Mouse (Mus musculus) heart, adult 9 months (tissue): ENCODE measurements around the gene Iffo1.

Source experiments
- DNase-seq, 2 experiments: peaks; one replicate each; pipeline ENCODE4 v3.0.0; 2022; ENCODE audit warnings: low spot score in 2 of 2

Iffo1 gene

DNA sequence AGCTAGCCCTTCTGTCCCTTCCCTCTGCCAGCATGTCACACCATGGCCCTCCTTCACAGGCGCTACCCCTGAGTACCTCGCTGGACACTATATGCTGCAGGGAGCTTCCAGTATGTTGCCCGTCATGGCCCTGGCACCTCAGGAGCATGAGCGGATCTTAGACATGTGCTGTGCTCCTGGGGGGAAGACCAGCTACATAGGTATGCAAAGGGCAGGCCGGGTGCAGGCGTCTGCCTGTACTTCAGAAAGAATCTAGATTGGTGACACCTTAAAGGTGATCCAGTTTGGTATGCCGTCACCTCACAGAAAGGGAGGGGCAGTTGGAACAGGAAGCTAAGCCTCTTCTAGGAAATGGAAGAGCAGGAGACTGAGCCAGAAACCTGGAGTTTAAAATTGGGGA is 5.3 kb upstream of the Iffo1 start:
- DNase-seq: no peak

DNA sequence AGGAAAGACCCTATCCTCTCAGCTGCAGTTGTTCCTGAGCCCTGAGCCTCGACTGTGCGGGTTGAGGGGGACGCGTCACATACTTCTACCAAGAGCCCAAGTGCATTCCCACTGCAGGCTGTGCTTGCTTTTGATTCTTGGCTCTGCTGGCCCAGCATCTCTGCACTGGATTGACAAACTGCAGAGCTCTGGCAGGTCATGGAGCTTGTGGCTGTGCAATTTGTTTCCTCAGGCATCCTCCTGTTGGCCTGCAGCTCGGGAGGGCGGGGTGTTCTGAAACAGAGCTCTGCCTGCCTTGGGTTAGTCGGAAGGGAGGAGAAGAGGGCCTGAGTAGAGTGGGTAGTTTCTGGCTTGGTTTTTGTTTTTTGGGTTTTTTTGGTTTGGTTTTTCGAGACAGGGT is 2.6 kb upstream of the Iffo1 start:
- DNase-seq: no peak

DNA sequence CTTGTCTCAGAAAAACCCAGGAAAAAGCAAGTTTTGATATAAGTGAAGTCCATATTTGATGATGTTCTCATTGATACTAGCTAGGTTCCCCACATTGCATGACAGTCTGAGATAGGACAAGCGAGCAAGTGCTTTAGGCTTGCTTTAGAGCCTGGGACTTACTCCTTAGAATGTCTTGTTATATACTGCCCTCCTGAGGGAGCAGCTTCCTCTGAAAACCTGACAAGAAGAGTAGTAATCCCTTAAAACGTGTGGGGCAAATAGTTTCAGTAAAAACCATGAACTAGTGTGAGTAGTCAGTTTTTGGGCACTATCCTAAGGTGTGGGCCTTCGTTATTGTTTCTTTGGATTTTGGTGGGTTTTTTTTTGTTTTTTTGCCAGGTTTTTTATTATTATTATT is 1.9 kb upstream of the Iffo1 start:
- no peak for DNase-seq

DNA sequence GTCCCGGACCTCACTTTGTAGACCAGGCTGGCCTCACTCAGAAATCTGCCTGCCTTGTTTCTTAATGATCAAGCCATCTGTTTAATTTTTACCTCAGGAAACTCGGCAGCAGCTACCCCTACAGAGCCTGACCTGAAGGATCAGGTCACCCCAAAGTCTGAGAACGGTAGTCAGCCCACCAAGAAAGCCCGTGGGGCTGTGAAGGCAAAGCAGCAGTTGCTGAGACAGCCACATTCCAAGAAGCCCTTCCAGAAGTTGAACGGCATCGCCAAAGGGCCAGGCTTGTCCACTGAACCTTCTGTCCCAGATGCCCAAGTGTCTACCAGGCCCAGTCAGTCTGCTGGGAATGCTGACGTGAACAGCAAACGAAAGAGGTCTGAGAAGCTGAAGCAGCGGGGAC is 1.1 kb upstream of the Iffo1 start:
- DNase-seq: no peak

DNA sequence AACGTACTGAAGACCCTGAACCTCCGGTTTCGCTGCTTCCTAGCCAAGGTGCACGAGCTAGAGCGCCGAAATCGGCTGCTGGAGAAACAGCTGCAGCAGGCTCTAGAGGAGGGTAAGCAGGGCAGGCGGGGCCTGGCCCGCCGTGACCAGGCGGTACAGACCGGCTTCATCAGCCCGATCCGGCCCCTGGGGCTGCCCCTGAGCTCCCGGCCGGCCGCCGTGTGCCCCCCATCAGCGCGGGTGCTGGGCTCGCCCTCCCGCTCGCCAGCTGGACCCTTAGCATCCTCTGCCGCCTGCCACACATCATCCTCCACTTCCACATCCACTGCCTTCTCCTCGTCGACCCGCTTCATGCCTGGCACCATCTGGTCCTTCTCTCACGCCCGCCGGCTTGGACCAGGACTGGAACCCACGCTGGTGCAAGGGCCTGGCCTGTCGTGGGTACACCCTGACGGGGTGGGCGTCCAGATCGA is 474 bp downstream of the Iffo1 start:
- DNase-seq: peak in 1 of 2 experiments; percentile 27

DNA sequence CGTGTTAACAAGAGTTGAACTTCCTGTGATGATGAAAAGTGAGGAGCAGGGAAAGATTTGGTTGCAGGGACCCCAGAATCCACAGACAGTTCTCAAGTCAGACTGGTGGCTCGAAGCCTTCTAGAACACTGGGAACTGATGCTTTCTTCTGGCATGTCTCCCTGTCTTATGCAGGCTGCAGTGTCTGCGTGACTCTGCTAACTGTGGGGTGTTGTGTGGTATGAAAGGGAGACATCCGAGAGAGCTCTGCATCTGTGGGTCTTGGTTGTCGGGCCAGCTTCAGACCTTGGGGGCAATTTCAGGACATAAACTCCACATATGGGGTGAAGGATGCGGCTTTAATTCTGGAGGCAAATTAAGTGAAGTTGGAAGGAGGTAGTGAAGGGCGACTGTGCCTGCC is 1.1 kb downstream of the Iffo1 start:
- DNase-seq: no peak

DNA sequence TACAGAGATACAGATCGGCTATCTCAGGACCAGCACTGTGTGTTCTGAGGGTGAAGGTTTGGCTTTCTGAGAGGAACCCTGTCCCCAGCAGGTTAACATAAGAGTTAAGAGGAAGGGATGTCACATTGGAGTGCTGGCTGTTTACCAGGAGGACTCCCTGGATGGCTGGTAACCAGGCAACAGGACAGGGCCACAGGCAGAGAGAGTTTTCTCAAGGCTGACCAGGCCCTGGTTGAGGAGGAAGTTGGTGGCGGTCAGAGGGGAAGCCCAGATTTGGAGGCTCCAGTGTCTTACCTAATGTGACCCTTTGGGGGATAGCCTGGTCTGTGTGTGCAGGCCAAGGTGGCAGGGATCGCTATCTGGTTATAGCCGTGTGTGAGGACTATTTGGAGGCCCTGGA is 1.8 kb downstream of the Iffo1 start:
- DNase-seq: peak; percentile 76 to 79

DNA sequence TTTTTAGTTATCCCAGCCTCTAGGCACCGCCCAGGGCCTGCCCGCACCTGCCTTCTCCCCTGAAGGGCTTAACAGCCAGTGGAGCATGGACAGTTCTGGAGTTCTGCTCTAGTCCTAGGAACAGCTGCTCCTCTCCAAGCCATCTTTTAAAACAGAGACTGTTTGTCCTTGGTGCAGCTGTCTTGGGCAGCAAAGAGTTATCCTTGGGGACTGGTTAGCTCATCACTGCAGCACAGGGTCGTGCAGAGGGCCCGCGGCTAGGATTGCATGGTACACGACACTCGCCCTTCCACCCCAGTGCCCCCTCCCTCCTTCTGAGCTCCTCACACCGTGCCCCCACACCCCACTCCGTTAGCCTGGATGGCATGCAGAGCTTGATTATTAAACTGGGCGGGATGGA is 2.3 kb downstream of the Iffo1 start:
- no peak for DNase-seq

DNA sequence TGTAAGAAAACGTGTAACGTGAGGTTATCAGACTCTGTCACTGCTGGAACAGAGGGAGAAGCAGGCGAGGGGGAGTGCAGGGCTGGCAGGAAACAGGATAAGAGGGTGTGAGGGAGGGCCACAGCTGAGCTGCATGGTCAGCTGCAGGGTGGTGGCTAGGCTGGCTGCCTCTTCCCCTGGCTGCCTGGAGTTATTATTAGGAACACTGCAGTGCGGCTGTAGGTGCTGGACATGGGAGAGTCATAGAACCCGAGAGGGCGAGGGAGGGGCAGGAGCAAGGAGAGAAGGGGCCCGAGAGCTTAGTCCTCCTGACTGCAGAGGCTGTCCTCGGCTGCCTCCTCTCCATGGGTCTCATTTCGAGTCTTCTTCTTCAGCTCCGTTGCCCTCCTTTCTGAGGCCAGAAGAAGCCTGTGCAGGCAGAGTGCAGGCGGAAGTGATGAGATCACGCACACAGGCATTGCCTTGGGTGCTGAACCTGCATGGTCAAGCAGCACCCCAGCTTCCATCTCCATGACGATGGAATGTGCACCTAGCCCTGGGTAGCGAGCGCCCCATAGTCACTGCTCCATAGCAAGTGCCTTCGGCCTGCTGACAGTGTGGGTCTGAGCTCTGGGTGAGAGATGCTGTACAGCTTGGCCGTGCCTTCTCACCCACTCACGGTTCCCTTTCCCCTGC is 3.3 kb downstream of the Iffo1 start:
- peak; percentile 84 to 89 for DNase-seq

DNA sequence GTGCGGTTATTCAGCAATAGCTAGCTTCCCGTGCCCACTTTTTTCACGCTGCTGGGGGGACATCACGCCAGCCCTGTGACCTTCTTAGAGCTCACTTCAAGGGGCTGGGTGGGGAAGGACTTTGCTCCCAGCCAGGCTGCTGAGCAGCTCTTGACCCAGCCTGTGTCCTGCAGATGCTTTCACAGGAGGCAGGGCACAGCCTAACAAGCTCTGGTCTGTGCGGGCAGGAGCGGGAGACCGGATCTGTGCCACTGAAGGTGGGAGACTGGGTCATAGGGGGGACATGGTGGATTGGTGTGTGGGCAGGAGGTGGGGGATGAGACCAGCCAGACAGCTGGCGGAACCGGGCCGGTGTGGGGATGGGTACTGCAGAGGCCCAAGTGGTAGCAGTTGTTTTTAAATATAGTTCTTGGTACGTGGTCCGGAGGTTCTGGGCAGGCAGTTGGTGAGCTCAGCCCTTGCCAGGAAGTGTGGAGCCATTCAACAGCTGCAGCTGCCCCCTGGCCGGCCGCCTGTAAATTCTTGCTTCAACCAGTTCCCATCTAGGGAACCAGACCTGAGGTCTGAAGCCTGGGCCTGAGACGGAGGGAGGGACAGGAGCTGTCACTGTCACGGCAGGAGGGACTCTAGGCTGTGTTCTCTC is 4.0 kb downstream of the Iffo1 start:
- peak; percentile 73 to 74 for DNase-seq

DNA sequence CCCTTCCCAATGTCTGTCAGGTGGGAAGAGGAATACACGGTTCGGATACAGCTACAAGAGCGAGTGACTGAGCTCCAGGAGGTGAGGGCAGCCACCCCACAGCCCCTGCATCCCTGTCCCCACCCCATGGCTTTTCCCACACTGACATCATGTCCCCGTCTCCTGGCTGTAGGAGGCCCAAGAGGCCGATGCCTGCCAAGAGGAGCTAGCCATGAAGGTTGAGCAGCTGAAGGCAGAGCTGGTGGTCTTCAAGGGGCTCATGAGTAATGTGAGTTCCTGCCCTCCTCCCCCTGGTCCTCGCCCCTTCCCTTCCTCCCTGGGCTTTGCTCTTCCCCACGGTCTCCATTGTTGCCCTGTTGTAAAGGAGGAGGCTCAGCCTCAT is 4.5 kb downstream of the Iffo1 start:
- DNase-seq: no peak

DNA sequence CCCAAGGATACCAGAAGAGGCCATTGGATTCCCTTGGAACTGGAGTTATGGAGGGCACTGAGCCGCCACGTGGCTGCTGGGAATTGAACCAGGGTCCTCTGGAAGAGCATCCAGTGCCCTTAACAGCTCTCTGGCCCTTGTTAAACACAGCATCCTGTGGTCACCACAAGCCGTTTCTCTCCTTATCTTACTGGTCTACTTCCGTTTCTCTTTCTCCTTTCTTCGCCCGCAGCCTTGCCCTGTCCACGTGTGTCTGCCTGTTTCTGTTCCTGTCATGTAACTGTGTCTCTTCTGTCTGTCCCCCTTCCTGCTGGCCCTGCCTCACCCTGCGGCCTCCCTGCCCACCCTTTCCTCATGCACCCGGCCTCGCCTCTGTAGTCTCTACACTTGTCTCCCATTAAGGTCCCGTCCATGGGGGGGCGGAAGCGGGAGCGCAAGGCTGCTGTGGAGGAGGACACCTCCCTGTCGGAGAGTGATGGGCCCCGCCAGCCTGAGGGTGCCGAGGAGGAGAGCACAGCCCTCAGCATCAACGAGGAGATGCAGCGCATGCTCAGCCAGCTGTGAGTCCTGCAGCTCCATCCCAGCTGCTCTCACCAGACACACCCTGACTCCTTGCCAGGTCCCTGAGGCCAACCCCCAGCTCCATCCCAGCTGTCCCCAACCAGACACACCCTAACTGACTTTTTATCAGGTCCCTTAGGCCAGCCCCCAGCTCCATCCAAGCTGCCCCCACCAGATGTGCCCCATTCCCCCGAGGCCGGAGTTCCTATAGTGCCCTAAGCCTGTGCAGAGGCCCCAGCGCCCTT is 7.4 kb downstream of the Iffo1 start:
- peak; percentile 70 to 79 for DNase-seq

DNA sequence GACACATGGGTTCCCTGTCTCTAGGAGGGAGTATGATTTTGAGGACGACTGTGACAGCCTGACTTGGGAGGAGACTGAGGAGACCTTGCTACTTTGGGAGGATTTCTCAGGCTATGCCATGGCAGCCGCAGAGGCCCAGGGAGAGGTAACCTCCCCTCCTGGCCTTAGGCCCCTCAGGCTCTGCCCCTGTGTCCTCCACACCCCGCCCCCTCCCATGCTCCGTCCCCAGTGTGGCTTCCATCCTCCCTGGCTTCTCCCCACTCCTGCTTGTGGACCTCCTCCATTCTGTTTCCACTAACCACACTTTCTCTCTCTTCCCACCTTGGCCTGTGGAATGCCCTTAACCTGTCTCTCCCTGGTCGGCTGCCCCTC is 8.0 kb downstream of the Iffo1 start:
- no peak for DNase-seq

DNA sequence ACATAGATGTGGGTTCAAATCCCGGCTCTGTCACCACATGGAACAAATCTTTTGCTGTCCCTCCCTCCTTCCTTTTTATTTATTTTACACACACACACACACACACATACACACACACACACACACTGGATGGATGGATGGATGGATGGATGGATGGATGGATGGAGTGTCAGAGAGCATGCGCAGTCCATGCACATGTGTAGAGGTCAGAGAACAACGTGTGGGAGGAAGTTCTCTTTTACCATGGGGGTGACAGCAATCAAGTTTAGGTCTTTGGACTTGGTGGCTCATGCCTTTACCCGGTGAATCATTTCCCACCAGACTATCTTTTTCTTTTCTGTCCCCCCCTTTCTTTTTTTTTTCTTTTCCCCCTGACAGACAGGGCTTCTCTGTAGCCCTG is 8.6 kb downstream of the Iffo1 start:
- no peak for DNase-seq

DNA sequence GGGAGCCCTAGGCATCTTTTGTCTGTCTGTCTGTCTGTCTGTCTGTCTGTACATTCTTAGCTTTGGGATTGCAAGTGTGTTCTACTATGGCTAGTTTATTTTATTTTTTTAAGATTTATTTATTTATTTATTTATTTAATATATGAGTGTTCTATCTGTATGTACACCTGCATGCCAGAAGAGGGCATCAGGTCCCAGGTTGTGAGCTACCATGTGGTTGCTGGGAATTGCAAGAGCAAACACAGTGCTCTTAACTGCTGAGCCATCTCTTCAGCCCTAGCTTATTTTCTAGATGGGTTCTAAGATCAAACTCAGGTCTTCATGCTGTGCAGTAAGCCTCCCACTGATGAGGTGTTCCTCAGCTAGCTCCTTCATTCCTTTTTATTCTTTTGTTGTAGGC is 9.5 kb downstream of the Iffo1 start:
- DNase-seq: no peak

DNA sequence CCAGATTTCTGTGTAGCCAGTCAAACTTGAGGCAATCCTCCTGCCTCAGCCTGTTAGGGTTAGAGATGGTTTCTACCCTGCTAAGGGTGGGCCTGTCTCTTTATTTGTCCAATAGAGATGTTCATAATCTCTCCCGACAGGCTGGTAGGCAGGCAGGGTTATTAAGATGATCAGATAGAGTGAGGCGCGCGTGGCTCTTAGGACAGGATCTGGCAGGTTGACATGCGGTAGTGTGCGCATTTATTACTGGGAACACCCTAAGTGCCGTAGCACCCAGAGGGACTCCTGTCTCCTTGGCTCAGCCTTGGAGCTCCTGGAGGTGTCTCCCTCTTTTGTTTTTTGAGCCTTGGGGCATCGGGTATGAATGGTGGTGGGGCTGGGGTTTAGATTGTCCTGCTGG is 10.2 kb downstream of the Iffo1 start:
- no peak for DNase-seq

DNA sequence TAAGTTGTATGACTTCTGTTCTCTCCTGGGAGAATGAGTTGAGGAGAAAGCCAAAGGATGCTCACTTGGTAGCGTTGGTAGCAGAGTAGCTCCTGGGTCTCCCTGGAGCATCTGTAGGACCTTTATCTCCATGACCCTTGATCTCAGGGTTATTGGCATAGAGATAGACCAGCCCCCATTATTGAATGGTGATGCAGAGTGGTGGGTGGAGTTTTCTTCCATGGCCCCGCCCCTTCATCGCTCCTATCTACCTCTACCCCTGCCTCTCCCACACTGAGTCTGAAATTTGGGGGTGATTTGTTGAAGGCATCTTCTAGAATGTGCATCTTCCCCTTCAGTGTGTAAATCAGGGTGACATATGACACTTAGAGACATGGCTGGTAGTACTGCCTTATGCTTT is 11.4 kb downstream of the Iffo1 start:
- DNase-seq: no peak

DNA sequence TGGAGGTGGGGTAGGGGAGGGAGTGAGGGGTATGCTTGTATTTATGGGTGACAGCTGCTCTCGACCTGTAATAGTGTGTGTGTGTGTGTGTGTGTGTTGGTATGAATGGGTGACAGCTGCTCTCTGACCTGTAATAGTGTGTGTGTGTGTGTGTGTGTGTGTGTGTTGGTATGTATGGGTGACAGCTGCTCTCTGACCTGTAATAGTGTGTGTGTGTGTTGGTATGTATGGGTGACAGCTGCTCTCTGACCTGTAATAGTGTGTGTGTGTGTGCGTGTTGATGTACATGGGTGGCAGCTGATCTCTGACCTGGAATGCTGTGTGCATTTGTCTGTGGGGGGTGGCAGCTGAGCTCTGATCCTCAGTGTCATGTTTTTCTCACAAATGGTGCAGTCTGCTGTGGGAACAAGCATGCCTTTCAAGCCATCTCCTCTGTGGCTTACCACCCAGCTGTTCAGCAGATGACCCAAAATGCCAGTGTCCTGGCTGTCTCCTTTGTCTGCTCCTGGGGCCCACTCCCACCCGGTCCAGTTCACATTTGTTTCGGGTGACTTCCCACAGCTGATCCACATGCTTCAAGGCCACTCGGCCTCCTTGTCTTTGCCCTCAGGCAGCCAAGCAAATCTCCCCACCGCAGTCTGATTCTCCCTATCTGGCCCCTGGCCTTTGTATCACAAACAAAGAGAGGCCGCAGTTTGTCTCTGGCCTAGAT is 12.0 kb downstream of the Iffo1 start:
- no peak for DNase-seq

DNA sequence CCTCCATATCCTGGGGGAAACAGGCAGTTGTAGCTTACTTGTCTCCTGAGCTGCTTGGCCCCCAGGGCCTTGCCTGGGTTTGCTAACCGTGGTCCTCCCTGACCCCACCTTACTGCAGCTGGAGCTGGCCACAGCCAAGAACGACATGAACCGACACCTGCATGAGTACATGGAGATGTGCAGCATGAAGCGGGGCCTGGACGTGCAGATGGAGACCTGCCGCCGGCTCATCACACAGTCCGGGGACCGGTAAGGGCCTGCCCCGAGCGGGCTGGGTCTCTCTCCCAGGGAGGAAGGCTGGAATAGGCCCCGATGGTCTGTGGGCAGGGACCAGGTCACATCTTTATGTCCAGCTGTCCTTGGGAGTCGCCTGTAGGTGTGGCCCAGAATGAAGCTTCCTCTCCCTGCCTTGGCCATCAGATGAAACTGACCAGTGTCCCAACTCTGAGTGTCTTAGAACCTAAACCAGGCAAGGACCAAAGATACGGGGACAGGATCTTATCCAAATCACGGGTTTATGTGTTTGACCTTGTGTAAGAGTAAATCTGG is 14.0 kb downstream of the Iffo1 start:
- DNase-seq: no peak

DNA sequence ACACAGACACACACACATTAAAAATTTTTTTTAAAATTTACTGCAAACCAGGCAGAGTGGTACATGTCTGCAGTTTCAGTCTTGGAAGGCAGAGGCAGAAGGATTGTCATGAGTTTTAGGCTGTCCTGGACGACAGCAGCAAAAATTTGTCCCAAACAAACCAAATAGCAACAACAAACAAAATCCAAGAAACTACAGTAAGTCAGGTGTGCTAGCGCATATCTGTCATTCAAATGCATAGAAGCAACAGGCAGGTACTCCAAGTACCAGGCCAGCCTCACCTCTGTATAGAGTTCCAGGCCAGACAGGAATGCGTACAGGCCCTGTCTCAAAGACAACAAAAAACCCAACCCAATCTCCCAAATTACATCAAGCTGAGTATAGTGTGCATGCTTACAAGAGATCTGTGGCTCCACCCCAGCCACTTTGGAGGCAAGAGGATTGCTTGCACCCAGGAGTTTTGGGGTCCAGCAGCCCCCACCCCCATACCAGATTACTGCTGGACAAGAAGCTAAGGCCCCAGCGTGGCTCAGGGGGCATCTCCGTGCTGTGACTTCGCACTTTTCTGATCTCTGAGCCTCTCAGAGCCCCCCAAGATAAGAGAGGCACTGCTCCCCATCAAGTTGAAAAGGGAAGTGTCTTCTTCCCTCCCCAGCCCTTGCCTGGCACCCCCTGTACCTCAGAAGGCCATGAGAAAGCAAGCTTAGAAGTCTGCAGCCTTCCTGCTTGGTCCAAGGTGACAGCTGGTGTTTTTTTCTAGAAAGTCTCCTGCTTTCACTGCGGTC is 14.9 kb downstream of the Iffo1 start:
- DNase-seq: no peak

DNA sequence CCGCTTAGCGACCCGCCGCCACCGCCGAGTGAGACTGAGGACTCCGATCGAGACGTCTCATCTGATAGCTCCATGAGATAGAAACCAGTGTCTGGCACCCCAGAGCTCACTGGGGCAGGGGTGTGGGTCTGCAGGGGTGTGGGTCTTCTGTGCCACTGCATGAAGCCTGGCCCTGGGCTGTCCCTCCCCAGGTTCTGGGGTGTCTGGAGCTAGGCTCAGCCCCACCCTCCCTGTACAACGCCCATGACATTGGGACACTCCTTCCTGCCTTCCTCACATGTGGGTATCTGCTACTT is 15.5 kb downstream of the Iffo1 start:
- no peak for DNase-seq
